Mouse (Mus musculus): ENCODE data around the gene Cdh4. TPM values are rescaled to one million over a fixed set of nuclear protein-coding genes. Genes with fewer than 3 reads are reported as not detected.

The Cdh4 gene
- polyA plus RNA-seq, 1 experiment from 2014 or later = 43.0 TPM

GRCm38 (mm10) chr2:179449018-179449417 is 6.8 kb downstream of the Cdh4 start:
- Histone ChIP-seq H3K9me3 (ENCODE audit: control insufficient read depth, low read length) (peaks cover 2% of the 10 kb centered on the region; the same call in 1 of the 2 replicates), H3K27ac (ENCODE audit: low read depth, low read length) (no peak overlapping the region), H3K36me3 (ENCODE audit: control insufficient read depth, insufficient read depth, low read length) (no peaks in the 10 kb centered on the region), H3K27me3 (replicated peaks; ENCODE audit: control insufficient read depth, insufficient read depth, low read length) (no peaks in the 10 kb centered on the region; the same call in 1 of the 2 replicates), H3K9ac (ENCODE audit: low read depth, low read length) (no peak overlapping the region), H3K4me1 (ENCODE audit: control insufficient read depth, insufficient read depth, low read depth, low read length) (peaks cover 10% of the 10 kb centered on the region), H3K4me2 (ENCODE audit: low read length) (no peak overlapping the region), H3K4me3 (ENCODE audit: low read length) (no peak overlapping the region)
- WGBS = 96% methylated on average over 1 of the region's 1 CpGs
- ATAC-seq = no peak

- ATAC-seq = no peak
- Histone ChIP-seq H3K36me3 (ENCODE audit: control insufficient read depth, insufficient read depth, low read length) (peaks cover 4% of the 10 kb centered on the region; the same call in 1 of the 2 replicates), H3K4me2 (ENCODE audit: low read length) (no peak overlapping the region), H3K9me3 (ENCODE audit: control insufficient read depth, low read length) (peaks cover 3% of the 10 kb centered on the region; the same call in 1 of the 2 replicates), H3K4me3 (ENCODE audit: low read length) (no peak overlapping the region), H3K4me1 (ENCODE audit: control insufficient read depth, insufficient read depth, low read depth, low read length) (no peaks in the 10 kb centered on the region), H3K27ac (ENCODE audit: low read depth, low read length) (no peak overlapping the region), H3K9ac (ENCODE audit: low read depth, low read length) (no peak overlapping the region), H3K27me3 (replicated peaks; ENCODE audit: control insufficient read depth, insufficient read depth, low read length) (no peaks in the 10 kb centered on the region)
- WGBS = 64% methylated on average over 4 of the region's 4 CpGs
These were observed 17.0 kb downstream of the Cdh4 start for GRCm38 (mm10) chr2:179459196-179459595.

- no peak overlapping the region for H3K4me2 ChIP-seq (ENCODE audit: low read length)
- no peaks in the 10 kb centered on the region for H3K27me3 ChIP-seq (replicated peaks; ENCODE audit: control insufficient read depth, insufficient read depth, low read length)
- H3K27ac ChIP-seq (ENCODE audit: low read depth, low read length) = no peak overlapping the region
- no peak overlapping the region for H3K9ac ChIP-seq (ENCODE audit: low read depth, low read length)
- no peak overlapping the region for H3K4me3 ChIP-seq (ENCODE audit: low read length)
- H3K4me1 ChIP-seq (ENCODE audit: control insufficient read depth, insufficient read depth, low read depth, low read length) = no peaks in the 10 kb centered on the region
- H3K9me3 ChIP-seq (ENCODE audit: control insufficient read depth, low read length) = peaks cover 3% of the 10 kb centered on the region; the same call in 1 of the 2 replicates
- peaks cover 4% of the 10 kb centered on the region; the same call in 1 of the 2 replicates for H3K36me3 ChIP-seq (ENCODE audit: control insufficient read depth, insufficient read depth, low read length)
- WGBS = 90% methylated on average over 2 of the region's 2 CpGs
- no peak for ATAC-seq
These were observed 17.4 kb downstream of the Cdh4 start for GRCm38 (mm10) chr2:179459606-179460005.

DNA sequence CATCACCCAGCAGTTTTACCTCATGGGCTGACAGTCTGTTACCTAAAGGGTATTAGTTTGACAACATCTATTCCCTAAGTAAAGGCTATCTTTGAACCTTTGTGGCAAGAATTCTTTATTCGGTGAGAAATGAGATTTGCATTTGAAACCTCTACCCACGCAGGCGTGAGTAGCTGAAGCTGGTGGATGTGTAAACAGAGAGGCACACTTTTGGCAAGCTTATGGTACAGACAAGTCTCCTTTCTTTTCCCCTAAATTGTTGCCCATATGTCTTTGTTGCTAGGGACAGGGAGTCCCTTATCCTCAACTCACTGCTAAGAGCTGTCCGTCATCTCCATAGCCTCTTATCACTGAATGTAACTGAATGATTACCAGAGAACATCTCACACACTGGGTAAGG is 21.3 kb downstream of the Cdh4 start:
- H3K27me3 ChIP-seq (replicated peaks; ENCODE audit: control insufficient read depth, insufficient read depth, low read length) = no peaks in the 10 kb centered on the region
- peaks cover 5% of the 10 kb centered on the region; the same call in 1 of the 2 replicates for H3K4me1 ChIP-seq (ENCODE audit: control insufficient read depth, insufficient read depth, low read depth, low read length)
- H3K4me3 ChIP-seq (ENCODE audit: low read length) = no peak overlapping the region
- H3K9me3 ChIP-seq (ENCODE audit: control insufficient read depth, low read length) = peaks cover 3% of the 10 kb centered on the region; the same call in 1 of the 2 replicates
- H3K9ac ChIP-seq (ENCODE audit: low read depth, low read length) = no peak overlapping the region
- ATAC-seq = no peak
- WGBS = 91% methylated on average over 4 of the region's 4 CpGs
- H3K4me2 ChIP-seq (ENCODE audit: low read length) = no peak overlapping the region
- no peak overlapping the region for H3K27ac ChIP-seq (ENCODE audit: low read depth, low read length)
- H3K36me3 ChIP-seq (ENCODE audit: control insufficient read depth, insufficient read depth, low read length) = no peaks in the 10 kb centered on the region

DNA sequence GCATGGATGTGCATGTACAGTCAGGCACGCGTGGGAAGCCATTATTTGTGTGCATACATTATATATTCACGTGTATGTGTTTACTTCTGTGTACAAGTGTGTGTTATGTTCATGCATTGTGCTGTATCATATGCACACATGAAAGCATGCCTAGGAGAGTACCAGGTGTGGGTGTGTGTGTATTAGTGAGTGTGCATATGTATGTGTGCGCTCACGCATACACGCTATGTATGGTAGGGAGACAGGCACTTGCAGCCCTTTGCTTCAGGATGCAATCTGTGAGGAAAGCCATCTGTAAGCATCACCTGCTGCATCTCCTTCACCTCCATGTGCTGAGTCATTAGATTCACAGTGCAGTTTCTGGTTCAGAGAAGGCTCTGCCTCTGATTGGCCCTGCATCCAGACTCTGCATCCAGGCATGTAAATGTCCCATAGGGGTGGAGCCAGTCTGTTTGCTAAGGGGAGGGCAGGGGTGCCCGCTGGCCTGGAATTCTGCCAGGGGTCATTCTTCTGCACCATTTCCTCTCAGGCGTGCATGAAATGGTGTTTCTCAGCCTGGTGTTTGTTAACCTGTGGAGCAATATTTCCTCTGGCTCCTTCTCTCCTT is 25.7 kb downstream of the Cdh4 start:
- Histone ChIP-seq H3K9ac (ENCODE audit: low read depth, low read length) (no peak overlapping the region), H3K4me2 (ENCODE audit: low read length) (no peak overlapping the region), H3K9me3 (ENCODE audit: control insufficient read depth, low read length) (no peaks in the 10 kb centered on the region), H3K36me3 (ENCODE audit: control insufficient read depth, insufficient read depth, low read length) (no peaks in the 10 kb centered on the region), H3K27ac (ENCODE audit: low read depth, low read length) (no peak overlapping the region), H3K4me1 (ENCODE audit: control insufficient read depth, insufficient read depth, low read depth, low read length) (peaks cover 5% of the 10 kb centered on the region; the same call in 1 of the 2 replicates), H3K4me3 (ENCODE audit: low read length) (no peak overlapping the region), H3K27me3 (replicated peaks; ENCODE audit: control insufficient read depth, insufficient read depth, low read length) (no peaks in the 10 kb centered on the region)
- peak; percentile 73 for ATAC-seq
- 79% methylated on average over 8 of the region's 8 CpGs for WGBS

DNA sequence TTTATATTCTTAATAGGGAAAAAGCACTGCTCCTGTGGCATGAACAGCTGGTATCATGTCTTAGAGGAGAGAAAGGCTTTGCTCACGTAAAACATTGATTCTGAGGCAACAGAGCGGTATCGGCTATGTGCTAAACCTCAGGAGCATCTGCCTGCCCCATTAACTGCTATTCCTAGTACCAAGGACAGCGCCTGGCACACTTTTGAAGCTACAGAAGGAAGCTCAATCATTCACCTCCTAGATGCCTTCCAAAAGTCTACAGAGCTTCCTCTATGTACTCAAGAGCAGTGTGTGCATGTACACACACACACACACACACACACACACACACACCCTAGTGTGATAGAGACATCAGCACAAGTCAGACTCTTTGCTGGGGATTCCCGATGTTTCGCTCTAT is 34.4 kb downstream of the Cdh4 start:
- 82% methylated on average over 6 of the region's 6 CpGs for WGBS
- H3K27me3 ChIP-seq (replicated peaks; ENCODE audit: control insufficient read depth, insufficient read depth, low read length) = no peaks in the 10 kb centered on the region
- H3K4me3 ChIP-seq (ENCODE audit: low read length) = no peak overlapping the region
- no peak for ATAC-seq
- no peaks in the 10 kb centered on the region for H3K9me3 ChIP-seq (ENCODE audit: control insufficient read depth, low read length)
- no peak overlapping the region for H3K4me2 ChIP-seq (ENCODE audit: low read length)
- H3K27ac ChIP-seq (ENCODE audit: low read depth, low read length) = no peak overlapping the region
- no peak overlapping the region for H3K9ac ChIP-seq (ENCODE audit: low read depth, low read length)
- peaks cover 2% of the 10 kb centered on the region; the same call in 1 of the 2 replicates for H3K4me1 ChIP-seq (ENCODE audit: control insufficient read depth, insufficient read depth, low read depth, low read length)
- H3K36me3 ChIP-seq (ENCODE audit: control insufficient read depth, insufficient read depth, low read length) = no peaks in the 10 kb centered on the region

- Histone ChIP-seq H3K4me2 (ENCODE audit: low read length) (no peak overlapping the region), H3K4me3 (ENCODE audit: low read length) (no peak overlapping the region), H3K27ac (ENCODE audit: low read depth, low read length) (no peak overlapping the region), H3K9ac (ENCODE audit: low read depth, low read length) (no peak overlapping the region), H3K27me3 (replicated peaks; ENCODE audit: control insufficient read depth, insufficient read depth, low read length) (no peaks in the 10 kb centered on the region), H3K4me1 (ENCODE audit: control insufficient read depth, insufficient read depth, low read depth, low read length) (peaks cover 8% of the 10 kb centered on the region), H3K9me3 (ENCODE audit: control insufficient read depth, low read length) (no peaks in the 10 kb centered on the region), H3K36me3 (ENCODE audit: control insufficient read depth, insufficient read depth, low read length) (no peaks in the 10 kb centered on the region)
- ATAC-seq = peak; percentile 88
- WGBS = 19% methylated on average over 5 of the region's 5 CpGs
These were observed 38.6 kb downstream of the Cdh4 start for GRCm38 (mm10) chr2:179480800-179481200.

DNA sequence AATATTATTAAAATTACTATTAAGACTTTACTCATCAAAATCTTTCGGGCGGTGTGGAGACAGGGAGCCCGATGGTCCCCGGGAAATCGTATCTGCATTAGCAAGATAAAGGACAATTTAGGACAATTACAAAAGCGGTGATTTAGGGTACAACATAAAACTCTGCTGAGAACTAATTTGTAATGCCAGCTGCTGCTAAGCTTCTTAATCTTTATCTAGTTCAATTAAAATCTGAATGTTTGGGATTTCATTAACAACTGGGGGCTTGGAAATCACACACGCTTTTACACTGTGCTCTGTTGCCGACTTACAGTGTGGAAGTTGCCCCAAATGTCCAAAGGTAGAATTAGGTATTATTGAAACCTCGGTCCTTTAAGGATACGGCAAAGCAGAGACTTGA is 39.1 kb downstream of the Cdh4 start:
- 42% methylated on average over 10 of the region's 10 CpGs for WGBS
- Histone ChIP-seq H3K27me3 (replicated peaks; ENCODE audit: control insufficient read depth, insufficient read depth, low read length) (no peaks in the 10 kb centered on the region), H3K9ac (ENCODE audit: low read depth, low read length) (no peak overlapping the region), H3K4me1 (ENCODE audit: control insufficient read depth, insufficient read depth, low read depth, low read length) (peaks cover 8% of the 10 kb centered on the region), H3K4me3 (ENCODE audit: low read length) (no peak overlapping the region), H3K9me3 (ENCODE audit: control insufficient read depth, low read length) (no peaks in the 10 kb centered on the region), H3K4me2 (ENCODE audit: low read length) (no peak overlapping the region), H3K36me3 (ENCODE audit: control insufficient read depth, insufficient read depth, low read length) (no peaks in the 10 kb centered on the region), H3K27ac (ENCODE audit: low read depth, low read length) (no peak overlapping the region)
- ATAC-seq = no peak

DNA sequence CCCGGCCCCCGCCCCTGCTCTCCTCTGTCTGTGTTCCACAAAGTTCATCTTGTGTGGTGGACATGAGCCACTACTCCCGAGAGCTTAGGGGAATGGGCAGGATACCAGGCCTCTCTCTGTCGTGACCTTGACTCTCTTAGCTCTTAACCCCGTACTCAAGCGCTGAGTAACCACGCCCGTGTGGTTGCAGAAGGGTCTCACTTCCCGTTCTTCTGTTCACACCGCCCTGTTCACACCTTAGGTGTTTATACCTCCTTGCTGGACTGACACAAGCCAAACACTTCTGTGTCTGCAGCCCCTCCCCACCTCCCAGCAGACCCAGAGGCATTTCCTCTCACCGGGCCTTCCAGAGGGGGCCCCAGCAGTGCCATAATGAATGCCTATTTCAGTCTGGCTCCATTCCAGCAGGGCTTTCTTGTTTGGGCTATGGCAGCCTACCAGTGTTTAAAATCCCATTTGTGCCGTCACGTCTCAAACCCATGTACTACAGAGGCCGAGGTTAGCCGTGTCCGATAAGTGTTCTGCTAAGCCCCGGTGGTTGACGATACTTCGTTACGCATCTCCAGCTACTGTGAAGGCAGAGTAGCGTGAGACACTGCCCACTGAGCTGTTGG is 46.4 kb downstream of the Cdh4 start:
- ATAC-seq = 0 out of 2 replicates have a peak, but pooled peaks have one; percentile 22
- Histone ChIP-seq H3K4me3 (ENCODE audit: low read length) (no peak overlapping the region), H3K36me3 (ENCODE audit: control insufficient read depth, insufficient read depth, low read length) (no peaks in the 10 kb centered on the region), H3K4me1 (ENCODE audit: control insufficient read depth, insufficient read depth, low read depth, low read length) (peaks cover 3% of the 10 kb centered on the region), H3K27ac (ENCODE audit: low read depth, low read length) (no peak overlapping the region), H3K9ac (ENCODE audit: low read depth, low read length) (no peak overlapping the region), H3K9me3 (ENCODE audit: control insufficient read depth, low read length) (no peaks in the 10 kb centered on the region), H3K27me3 (replicated peaks; ENCODE audit: control insufficient read depth, insufficient read depth, low read length) (no peaks in the 10 kb centered on the region), H3K4me2 (ENCODE audit: low read length) (no peak overlapping the region)
- 57% methylated on average over 21 of the region's 21 CpGs for WGBS
